Mouse (Mus musculus): ENCODE results near the gene Akap13. TPM values are rescaled to one million over a fixed set of nuclear protein-coding genes. Genes with fewer than 3 reads are reported as not detected.
A peak's percentile ranks its signal among the peaks of the same experiment; 100 is the strongest.

Akap13 gene
- total RNA-seq, 2 experiments from 2014 or later, result 53.2 to 75.9 TPM

DNA sequence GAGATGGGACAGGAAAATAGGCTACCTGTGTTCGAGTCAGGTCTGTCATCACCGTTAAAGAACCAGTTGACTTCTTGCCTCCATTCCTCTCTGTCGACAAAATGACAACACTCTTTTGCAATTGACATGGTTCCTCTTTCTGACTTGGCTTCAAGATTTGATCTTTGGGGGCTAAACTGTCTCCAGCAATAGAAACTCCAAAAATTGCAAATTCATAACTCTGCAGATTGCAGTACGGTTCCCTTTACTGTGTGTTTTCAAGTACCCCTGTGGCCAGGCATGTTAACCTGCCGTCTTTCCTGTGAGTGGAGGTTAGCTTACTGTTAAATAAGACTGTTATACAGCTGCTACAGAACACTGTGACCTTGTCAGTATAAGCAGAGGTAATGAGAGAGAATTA, 244.5 kb downstream of the Akap13 start:
- no peak for DNase-seq
- intact Hi-C loops (cut with DNase I), result no loop called here
- no peak overlapping the region for H3K4me3 ChIP-seq
- H3K27ac ChIP-seq, result no peak overlapping the region; the same call in 1 of the 2 replicates
- TF ChIP-seq CTCF (IDR thresholded peaks at IDR 0.05), result no peak

DNA sequence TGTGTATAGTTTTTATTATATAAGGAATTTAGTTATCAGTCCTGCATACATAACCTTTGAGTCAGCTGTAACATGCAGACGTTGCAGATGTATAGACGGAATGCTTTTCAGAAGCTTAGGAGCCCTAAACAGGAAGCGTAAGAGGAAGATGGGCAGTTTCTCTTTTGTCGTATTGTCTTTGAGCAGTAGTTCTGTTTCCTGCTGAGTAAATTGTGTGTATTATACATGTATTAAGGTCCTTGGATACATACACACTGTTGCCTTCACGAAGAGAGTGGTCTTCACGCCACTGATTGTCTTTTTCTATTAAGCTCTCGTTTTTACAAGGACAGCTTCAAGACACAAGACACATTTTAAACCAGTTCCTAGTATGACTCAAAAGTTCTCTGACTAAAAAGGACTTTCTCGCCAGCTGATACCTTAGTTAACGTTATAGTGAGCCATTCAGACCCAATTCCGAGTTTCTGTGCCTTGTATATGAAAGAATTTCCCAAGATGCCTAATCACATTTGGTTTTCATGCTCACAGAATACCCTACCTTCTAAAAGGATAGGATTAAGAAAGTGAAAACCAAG, 245.5 kb downstream of the Akap13 start:
- no peak for DNase-seq
- H3K4me3 ChIP-seq, result no peak overlapping the region
- H3K27ac ChIP-seq, result 0 out of 2 replicates have a peak overlapping the region, but pooled peaks have one; percentile 20
- TF ChIP-seq CTCF (IDR thresholded peaks at IDR 0.05), result no peak
- intact Hi-C loops (cut with DNase I), result no loop called here

DNA sequence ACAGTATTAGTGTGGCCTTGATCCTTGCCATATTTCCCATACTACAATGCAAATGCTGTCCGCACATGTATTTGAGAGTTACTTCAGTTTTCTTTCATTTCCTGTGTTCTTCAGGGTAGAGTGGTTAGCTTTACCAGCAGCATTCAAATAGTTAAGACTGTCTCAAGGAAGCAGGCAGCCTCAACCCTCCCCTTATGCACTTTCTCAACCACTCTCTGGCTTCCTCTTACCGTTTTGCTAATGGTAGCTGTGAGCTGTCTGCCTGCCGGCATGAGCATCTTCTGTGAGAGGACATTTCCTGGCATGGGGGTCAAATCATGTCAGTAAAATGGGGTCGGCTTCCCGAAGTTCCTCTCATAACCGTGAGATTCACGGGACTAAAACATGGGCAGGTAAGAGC, 246.4 kb downstream of the Akap13 start:
- Histone ChIP-seq H3K27ac (no peak overlapping the region; the same call in 1 of the 2 replicates), H3K4me3 (peak overlapping the region; percentile 38)
- TF ChIP-seq CTCF (IDR thresholded peaks at IDR 0.05), result no peak
- DNase-seq, result no peak
- intact Hi-C loops (cut with DNase I), result no loop called here

DNA sequence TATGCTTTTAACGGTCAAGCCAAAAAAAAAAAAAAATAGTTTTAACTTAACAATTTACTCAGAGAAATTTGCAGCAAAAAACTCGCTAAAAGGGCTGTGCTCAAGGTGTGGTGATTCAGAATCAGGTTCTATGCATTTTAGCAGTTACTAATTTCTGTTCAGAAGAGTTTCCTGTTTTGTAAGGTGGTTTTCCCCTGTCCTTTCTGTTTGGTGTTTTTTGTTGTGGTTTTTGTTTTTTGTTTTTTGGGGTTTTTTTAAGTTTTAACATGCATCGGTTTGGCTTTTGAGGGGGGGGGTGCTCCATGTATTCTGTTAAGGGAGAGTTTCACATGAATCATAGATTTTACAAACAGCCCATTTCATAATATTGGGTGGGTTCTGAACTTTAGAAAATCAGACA, 247.0 kb downstream of the Akap13 start:
- TF ChIP-seq CTCF (IDR thresholded peaks at IDR 0.05), result no peak
- no peak for DNase-seq
- intact Hi-C loops (cut with DNase I), result no loop called here
- Histone ChIP-seq H3K27ac (no peak overlapping the region; the same call in 1 of the 2 replicates), H3K4me3 (peak overlapping the region; percentile 38)

DNA sequence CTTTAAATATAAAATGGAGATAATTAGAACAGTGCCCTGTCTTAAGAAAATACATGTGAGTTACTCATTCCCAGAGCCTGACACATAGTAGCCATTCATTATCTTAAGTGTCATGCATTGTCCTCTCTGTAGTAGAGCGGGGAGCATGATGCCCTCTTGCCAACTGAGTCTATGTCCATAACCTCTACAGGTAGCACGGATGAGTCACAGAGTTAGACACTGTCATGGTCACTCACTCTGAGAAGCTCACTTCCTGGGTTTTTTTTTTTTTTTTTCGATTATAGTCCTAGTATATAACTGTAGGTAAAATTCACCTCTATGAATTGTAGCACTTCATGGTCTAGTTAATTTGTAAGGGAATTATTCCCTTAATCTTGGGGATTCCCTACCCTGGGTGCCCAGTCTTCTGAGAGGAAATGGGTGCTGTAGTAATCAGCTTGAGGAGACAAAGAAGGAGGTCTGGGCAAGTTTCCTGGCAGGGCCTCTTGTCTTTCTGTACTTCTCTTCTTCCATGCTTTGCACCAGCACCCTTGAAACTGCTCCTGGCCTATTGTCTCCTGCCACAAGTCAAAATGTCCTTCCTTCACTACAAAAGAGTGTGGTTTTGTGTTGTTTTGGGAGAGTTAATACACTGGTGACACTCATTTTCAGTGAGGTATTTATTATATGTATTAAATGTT, 247.8 kb downstream of the Akap13 start:
- intact Hi-C loops (cut with DNase I), result no loop called here
- no peak overlapping the region for H3K4me3 ChIP-seq
- peak overlapping the region; percentile 6; the same call in 1 of the 2 replicates for H3K27ac ChIP-seq
- no peak for DNase-seq
- no peak for TF ChIP-seq CTCF (IDR thresholded peaks at IDR 0.05)

DNA sequence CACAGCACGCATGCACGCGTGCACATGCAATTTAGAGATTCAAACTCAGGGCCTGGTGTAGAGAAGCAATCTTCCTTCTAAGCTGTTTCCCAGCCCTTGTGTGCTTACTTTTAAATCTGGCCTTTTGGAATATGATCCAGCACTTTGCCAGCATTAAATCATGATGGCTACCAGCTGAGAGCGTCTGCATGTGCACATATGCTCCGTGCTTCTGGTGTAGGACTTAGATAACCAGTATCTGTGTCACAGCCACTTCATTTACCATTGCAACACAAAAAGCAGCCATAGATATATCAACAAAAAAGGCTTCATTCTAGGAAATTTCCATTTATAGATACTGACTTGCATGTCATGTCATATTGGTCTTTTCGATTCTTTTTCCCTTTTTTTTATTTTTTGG, 249.5 kb downstream of the Akap13 start:
- no peak for DNase-seq
- Histone ChIP-seq H3K4me3 (no peak overlapping the region), H3K27ac (no peak overlapping the region)
- no peak for TF ChIP-seq CTCF (IDR thresholded peaks at IDR 0.05)
- intact Hi-C loops (cut with DNase I), result no loop called here

DNA sequence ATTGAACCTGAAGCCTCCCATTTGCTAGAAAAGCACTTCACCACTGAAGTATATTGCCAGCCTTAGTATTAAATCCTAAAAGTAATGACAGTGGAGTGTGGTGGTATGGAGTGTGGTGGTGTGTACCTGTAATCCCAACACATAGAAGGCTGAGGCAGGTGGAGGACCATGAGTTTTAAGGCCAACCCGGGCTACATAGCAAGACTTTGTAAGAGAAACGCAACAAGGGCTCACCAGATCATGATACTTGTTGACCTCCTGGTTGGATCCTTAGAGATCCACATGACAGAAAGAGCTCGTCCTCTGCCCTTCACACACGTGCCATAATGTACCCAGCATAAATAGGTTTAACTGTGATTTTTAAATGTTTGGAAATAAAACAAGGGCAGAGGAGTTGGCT, 254.6 kb downstream of the Akap13 start:
- TF ChIP-seq CTCF (IDR thresholded peaks at IDR 0.05), result no peak

DNA sequence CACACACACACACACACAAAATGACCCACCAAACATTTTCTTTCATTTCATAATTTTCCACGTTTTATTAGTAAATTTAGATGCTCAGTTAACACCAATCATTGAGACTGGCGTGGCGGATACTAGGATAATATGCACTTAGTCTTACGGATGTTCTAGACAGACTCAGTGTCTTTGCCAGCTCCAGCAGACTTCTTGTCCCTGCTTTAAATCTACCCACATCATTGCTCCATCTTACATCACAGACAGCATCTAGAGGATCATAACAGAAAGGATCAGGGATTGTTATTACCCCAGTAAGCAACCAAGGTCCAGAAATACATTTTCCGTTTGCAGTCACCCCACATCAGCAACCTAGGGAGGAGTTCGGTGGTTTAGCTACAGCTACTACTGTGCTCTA, 255.6 kb downstream of the Akap13 start:
- no peak for DNase-seq
- no peak for TF ChIP-seq CTCF (IDR thresholded peaks at IDR 0.05)
- intact Hi-C loops (cut with DNase I), result loop anchor here (10.0 kb wide), 2 partner anchors 136 to 316 kb away; no protein-coding TSS in a partner anchor
- Histone ChIP-seq H3K27ac (peak overlapping the region; percentile 70; the same call in 1 of the 2 replicates), H3K4me3 (no peak overlapping the region)

More for the DNA sequence above, 254.6 kb downstream of the Akap13 start:
- no peak overlapping the region for H3K27ac ChIP-seq
- intact Hi-C loops (cut with DNase I), result loop anchor here (10.0 kb wide), 2 partner anchors 135 to 315 kb away; no protein-coding TSS in a partner anchor
- DNase-seq, result no peak
- no peak overlapping the region for H3K4me3 ChIP-seq

DNA sequence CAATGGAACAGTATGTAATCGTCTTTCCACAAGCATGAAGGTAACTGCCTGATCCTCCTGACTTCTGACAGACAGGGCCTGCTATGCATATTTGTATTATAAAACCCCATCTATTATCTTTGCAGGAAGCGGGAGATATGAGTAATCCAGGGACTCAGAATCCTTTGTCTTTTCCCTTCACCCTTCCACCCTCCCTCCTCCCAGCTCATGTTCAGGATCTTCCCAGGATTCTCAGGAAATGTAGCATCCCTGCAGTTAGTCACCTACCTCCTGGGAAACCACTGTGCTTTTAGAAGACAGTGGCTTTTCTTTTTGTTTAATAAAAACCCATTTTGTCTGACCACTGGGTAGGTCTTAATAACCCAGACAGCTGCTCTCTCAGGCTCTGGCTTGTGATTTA, 256.1 kb downstream of the Akap13 start:
- Histone ChIP-seq H3K4me3 (no peak overlapping the region), H3K27ac (peak overlapping the region; percentile 70)
- intact Hi-C loops (cut with DNase I), result loop anchor here (10.0 kb wide), 2 partner anchors 137 to 317 kb away; no protein-coding TSS in a partner anchor
- no peak for TF ChIP-seq CTCF (IDR thresholded peaks at IDR 0.05)
- DNase-seq, result no peak

DNA sequence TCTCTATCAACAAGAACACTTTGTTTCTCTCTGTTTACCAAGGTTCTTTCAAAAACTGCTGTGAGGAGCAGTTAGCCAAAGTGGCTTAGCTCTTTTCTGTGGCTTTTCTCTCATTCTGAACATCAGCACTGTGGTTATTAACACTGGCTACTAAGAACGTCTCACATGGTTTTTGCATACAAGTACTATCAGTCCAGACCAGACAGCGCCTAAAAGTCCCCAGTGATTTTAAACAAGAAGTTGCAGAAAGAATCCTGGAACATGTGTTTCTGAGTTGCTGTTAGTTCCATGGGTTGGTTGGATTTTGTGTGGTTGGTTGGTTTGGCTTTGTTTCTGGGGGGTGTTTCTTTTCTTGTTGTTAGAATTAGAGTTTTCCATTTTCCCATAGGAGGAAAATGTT, 257.5 kb downstream of the Akap13 start:
- no peak for DNase-seq
- Histone ChIP-seq H3K4me3 (no peak overlapping the region), H3K27ac (peak overlapping the region; percentile 70)
- intact Hi-C loops (cut with DNase I), result loop anchor here (10.0 kb wide), 2 partner anchors 138 to 318 kb away; no protein-coding TSS in a partner anchor
- no peak for TF ChIP-seq CTCF (IDR thresholded peaks at IDR 0.05)

DNA sequence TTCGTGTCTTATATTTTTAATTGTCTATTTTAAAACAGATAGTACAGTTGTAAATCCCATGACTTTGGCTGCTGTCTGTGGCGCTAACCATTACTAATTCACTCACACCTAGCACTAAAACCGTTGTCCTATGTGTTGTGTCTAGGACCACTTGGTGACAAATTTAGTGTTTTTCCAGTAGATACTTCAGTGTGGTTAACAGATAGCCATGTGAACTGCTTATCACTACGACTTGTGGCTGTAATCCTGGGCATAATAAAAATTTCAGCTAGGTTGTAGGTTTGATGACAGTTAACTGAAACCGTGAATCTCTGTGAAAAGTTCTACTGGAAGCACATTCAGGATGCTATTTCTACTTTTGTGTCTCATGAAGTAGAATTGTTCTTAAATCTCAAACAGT, 258.6 kb downstream of the Akap13 start:
- Histone ChIP-seq H3K4me3 (no peak overlapping the region), H3K27ac (peak overlapping the region; percentile 88)
- DNase-seq, result no peak
- TF ChIP-seq CTCF (IDR thresholded peaks at IDR 0.05), result no peak
- intact Hi-C loops (cut with DNase I), result loop anchor here (10.0 kb wide), 2 partner anchors 139 to 319 kb away; no protein-coding TSS in a partner anchor

DNA sequence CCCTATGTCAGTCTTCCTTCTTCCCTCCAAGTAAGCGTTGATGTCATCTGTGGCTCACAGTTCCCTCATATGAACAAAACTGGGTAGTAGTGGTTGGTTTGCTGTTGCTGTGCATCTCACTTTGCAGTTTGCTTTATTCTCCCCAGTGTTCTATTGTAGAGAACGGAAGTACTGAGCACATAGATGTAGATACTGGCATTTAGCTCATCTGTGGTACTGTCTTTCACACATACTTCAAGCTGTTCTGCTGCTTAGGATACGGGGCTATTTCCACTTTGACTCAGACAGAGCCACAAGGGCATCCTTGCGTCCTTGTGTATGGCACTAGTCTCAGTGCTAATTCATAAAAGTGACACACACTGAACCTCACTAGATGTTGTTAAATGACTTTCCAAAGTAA, 259.7 kb downstream of the Akap13 start:
- Histone ChIP-seq H3K4me3 (no peak overlapping the region), H3K27ac (peak overlapping the region; percentile 88)
- intact Hi-C loops (cut with DNase I), result loop anchor here (10.0 kb wide), 2 partner anchors 140 to 320 kb away; no protein-coding TSS in a partner anchor
- DNase-seq, result no peak
- no peak for TF ChIP-seq CTCF (IDR thresholded peaks at IDR 0.05)

DNA sequence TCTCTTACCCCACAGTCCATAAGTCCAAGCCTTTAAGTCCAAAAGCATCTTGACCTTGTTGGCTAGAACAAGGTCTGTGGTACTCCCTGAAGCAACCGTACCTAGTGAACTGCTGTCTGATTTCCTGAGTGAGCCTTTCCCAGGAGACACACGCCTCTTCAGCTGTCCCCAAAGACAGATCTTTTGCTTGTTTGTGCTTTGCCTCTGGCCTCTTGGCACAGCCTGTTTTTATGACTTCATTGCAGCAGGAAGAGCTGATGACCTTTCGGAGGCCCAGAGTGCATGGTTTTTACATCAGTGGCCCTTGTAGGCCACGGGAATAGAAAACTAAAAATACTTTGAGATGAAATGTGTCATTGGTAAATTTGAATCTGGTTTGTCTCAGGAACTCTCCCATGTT, 260.6 kb downstream of the Akap13 start:
- intact Hi-C loops (cut with DNase I), result loop anchor here (10.0 kb wide), 2 partner anchors 141 to 321 kb away; no protein-coding TSS in a partner anchor
- TF ChIP-seq CTCF (IDR thresholded peaks at IDR 0.05), result no peak
- peak; percentile 70 for DNase-seq
- H3K4me3 ChIP-seq, result peak overlapping the region; percentile 9
- H3K27ac ChIP-seq, result peak overlapping the region; percentile 88

Data from gastrocnemius, adult 2 months (tissue).